Mouse (Mus musculus): ENCODE data around the gene Slc38a5. TPM values are rescaled to one million over a fixed set of nuclear protein-coding genes. Genes with fewer than 3 reads are reported as not detected.

Gene Slc38a5
- 36.8 and 41.2 TPM in 2 replicates for polyA plus RNA-seq (2015; fragmentation: Nextera tagmentation; extraction: Ambion mirVana)

- Histone ChIP-seq H3K4me3 (replicated peaks) (0 out of 2 replicates have a peak within 1 kb of the TSS, but pooled peaks have one; percentile 2), H3K4me2 (peak within 1 kb of the TSS; percentile 41), H3K4me1 (no peaks in the 10 kb centered on the region), H3K36me3 (no peaks in the 10 kb centered on the region), H3K9ac (replicated peaks) (no peak within 1 kb of the TSS), H3K27me3 (replicated peaks) (no peaks in the 10 kb centered on the region), H3K27ac (replicated peaks) (no peak within 1 kb of the TSS), H3K9me3 (replicated peaks) (no peaks in the 10 kb centered on the region)
- no peak for ATAC-seq (ENCODE audit: low FRiP score)
- WGBS = 30% methylated on average over 8 of the region's 15 CpGs
Observed at GRCm38 (mm10) chrX:8271083-8271820, at the start of gene Slc38a5. Gene Slc38a5, plus strand, starts transcription at chrX:8271133.

DNA sequence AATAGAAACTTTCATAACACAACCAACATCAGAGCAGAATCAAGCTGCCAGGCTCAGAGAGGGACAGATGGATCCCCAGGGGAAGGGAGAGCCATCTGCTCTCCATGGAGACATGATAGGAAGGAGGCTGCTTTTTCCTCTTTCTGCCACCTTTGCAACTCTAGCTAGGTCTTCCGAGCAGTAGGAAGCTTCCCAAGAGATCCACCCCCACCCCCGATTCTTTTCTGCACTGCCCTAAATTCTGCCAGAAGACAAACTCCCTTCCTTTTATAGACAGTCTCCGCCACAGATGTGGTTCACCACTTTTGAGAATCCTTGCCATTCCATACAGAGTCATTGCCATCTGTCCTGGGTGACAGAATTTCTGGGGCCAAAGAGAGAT, 48.6 kb upstream of the Slc38a5 start:
- Histone ChIP-seq H3K9me3 (replicated peaks) (no peaks in the 10 kb centered on the region), H3K4me1 (no peaks in the 10 kb centered on the region), H3K27ac (replicated peaks) (no peak overlapping the region), H3K4me3 (replicated peaks) (no peak overlapping the region), H3K4me2 (no peak overlapping the region), H3K36me3 (no peaks in the 10 kb centered on the region), H3K9ac (replicated peaks) (no peak overlapping the region), H3K27me3 (replicated peaks) (no peaks in the 10 kb centered on the region)
- ATAC-seq (ENCODE audit: low FRiP score) = no peak
- 79% methylated on average over 3 of the region's 3 CpGs for WGBS

GRCm38 (mm10) chrX:8222678-8223421, 48.1 kb upstream of the Slc38a5 start:
- no peak overlapping the region for H3K4me3 ChIP-seq (replicated peaks)
- H3K4me2 ChIP-seq = no peak overlapping the region
- H3K9me3 ChIP-seq (replicated peaks) = no peaks in the 10 kb centered on the region
- H3K27ac ChIP-seq (replicated peaks) = no peak overlapping the region
- no peaks in the 10 kb centered on the region for H3K4me1 ChIP-seq
- H3K36me3 ChIP-seq = no peaks in the 10 kb centered on the region
- 70% methylated on average over 7 of the region's 7 CpGs for WGBS
- no peaks in the 10 kb centered on the region for H3K27me3 ChIP-seq (replicated peaks)
- no peak for ATAC-seq (ENCODE audit: low FRiP score)
- H3K9ac ChIP-seq (replicated peaks) = no peak overlapping the region

- Histone ChIP-seq H3K36me3 (no peaks in the 10 kb centered on the region), H3K9ac (replicated peaks) (no peak overlapping the region), H3K4me2 (no peak overlapping the region), H3K4me1 (no peaks in the 10 kb centered on the region), H3K27ac (replicated peaks) (no peak overlapping the region), H3K9me3 (replicated peaks) (no peaks in the 10 kb centered on the region), H3K4me3 (replicated peaks) (no peak overlapping the region), H3K27me3 (replicated peaks) (no peaks in the 10 kb centered on the region)
- ATAC-seq (ENCODE audit: low FRiP score) = no peak
- WGBS = 92% methylated on average over 7 of the region's 7 CpGs
Observed at GRCm38 (mm10) chrX:8223473-8223872, 47.5 kb upstream of the Slc38a5 start.

DNA sequence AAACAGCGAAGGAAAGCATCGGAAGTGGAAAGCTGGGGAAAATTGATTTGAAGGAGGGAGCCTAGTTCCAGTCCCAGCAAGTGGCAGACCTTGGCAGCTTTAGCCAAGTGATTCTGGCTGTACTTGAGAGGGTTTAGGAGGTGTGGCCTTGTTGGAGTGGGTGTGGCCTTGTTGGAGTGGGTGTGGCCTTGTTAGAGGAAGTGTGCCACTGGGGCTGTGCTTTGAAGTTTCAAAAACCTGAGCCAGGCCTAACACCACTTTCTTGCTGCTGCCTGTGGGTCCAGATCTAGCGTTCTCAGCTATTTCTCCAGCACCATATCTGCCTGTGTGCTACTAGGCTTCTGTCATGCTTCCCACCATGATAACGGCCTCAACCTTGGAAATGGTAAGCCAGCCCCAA, 40.7 kb upstream of the Slc38a5 start:
- Histone ChIP-seq H3K27me3 (replicated peaks) (no peaks in the 10 kb centered on the region), H3K27ac (replicated peaks) (no peak overlapping the region), H3K4me1 (no peaks in the 10 kb centered on the region), H3K4me2 (no peak overlapping the region), H3K36me3 (no peaks in the 10 kb centered on the region), H3K9ac (replicated peaks) (no peak overlapping the region), H3K9me3 (replicated peaks) (no peaks in the 10 kb centered on the region), H3K4me3 (replicated peaks) (no peak overlapping the region)
- no peak for ATAC-seq (ENCODE audit: low FRiP score)
- WGBS = 82% methylated on average over 4 of the region's 4 CpGs

- no peak overlapping the region for H3K4me2 ChIP-seq
- ATAC-seq (ENCODE audit: low FRiP score) = no peak
- H3K36me3 ChIP-seq = no peaks in the 10 kb centered on the region
- H3K9ac ChIP-seq (replicated peaks) = no peak overlapping the region
- no peaks in the 10 kb centered on the region for H3K4me1 ChIP-seq
- H3K27me3 ChIP-seq (replicated peaks) = no peaks in the 10 kb centered on the region
- H3K4me3 ChIP-seq (replicated peaks) = no peak overlapping the region
- H3K27ac ChIP-seq (replicated peaks) = no peak overlapping the region
- H3K9me3 ChIP-seq (replicated peaks) = no peaks in the 10 kb centered on the region
- 86% methylated on average over 3 of the region's 3 CpGs for WGBS
Observed at GRCm38 (mm10) chrX:8233602-8234001, 37.3 kb upstream of the Slc38a5 start.

- no peak overlapping the region for H3K9ac ChIP-seq (replicated peaks)
- H3K9me3 ChIP-seq (replicated peaks) = no peaks in the 10 kb centered on the region
- H3K27me3 ChIP-seq (replicated peaks) = no peaks in the 10 kb centered on the region
- H3K4me2 ChIP-seq = no peak overlapping the region
- no peak overlapping the region for H3K4me3 ChIP-seq (replicated peaks)
- 95% methylated on average over 2 of the region's 2 CpGs for WGBS
- no peak overlapping the region for H3K27ac ChIP-seq (replicated peaks)
- H3K36me3 ChIP-seq = 0 out of 2 replicates have a peak, but pooled peaks cover 6% of the 10 kb centered on the region
- H3K4me1 ChIP-seq = no peaks in the 10 kb centered on the region
- ATAC-seq (ENCODE audit: low FRiP score) = no peak
Observed at GRCm38 (mm10) chrX:8236704-8237103, 34.2 kb upstream of the Slc38a5 start.

- no peaks in the 10 kb centered on the region for H3K4me1 ChIP-seq
- no peaks in the 10 kb centered on the region for H3K27me3 ChIP-seq (replicated peaks)
- no peak for ATAC-seq (ENCODE audit: low FRiP score)
- H3K4me2 ChIP-seq = no peak overlapping the region
- H3K36me3 ChIP-seq = 0 out of 2 replicates have a peak, but pooled peaks cover 10% of the 10 kb centered on the region
- no peaks in the 10 kb centered on the region for H3K9me3 ChIP-seq (replicated peaks)
- WGBS = 78% methylated on average over 13 of the region's 13 CpGs
- no peak overlapping the region for H3K4me3 ChIP-seq (replicated peaks)
- H3K27ac ChIP-seq (replicated peaks) = no peak overlapping the region
- no peak overlapping the region for H3K9ac ChIP-seq (replicated peaks)
Observed at GRCm38 (mm10) chrX:8238804-8239395, 32.0 kb upstream of the Slc38a5 start.

GRCm38 (mm10) chrX:8247680-8248079, 23.3 kb upstream of the Slc38a5 start:
- H3K4me2 ChIP-seq = no peak overlapping the region
- H3K4me3 ChIP-seq (replicated peaks) = no peak overlapping the region
- no peaks in the 10 kb centered on the region for H3K9me3 ChIP-seq (replicated peaks)
- no peak overlapping the region for H3K27ac ChIP-seq (replicated peaks)
- H3K36me3 ChIP-seq = peaks cover 4% of the 10 kb centered on the region; the same call in 1 of the 2 replicates
- no peaks in the 10 kb centered on the region for H3K27me3 ChIP-seq (replicated peaks)
- no peak for ATAC-seq (ENCODE audit: low FRiP score)
- WGBS = 83% methylated on average over 2 of the region's 2 CpGs
- H3K9ac ChIP-seq (replicated peaks) = no peak overlapping the region
- H3K4me1 ChIP-seq = peaks cover 8% of the 10 kb centered on the region

GRCm38 (mm10) chrX:8248542-8249120, 22.3 kb upstream of the Slc38a5 start:
- Histone ChIP-seq H3K27me3 (replicated peaks) (no peaks in the 10 kb centered on the region), H3K4me1 (peaks cover 8% of the 10 kb centered on the region), H3K9me3 (replicated peaks) (no peaks in the 10 kb centered on the region), H3K9ac (replicated peaks) (no peak overlapping the region), H3K4me3 (replicated peaks) (no peak overlapping the region), H3K36me3 (no peaks in the 10 kb centered on the region; the same call in 1 of the 2 replicates), H3K4me2 (no peak overlapping the region), H3K27ac (replicated peaks) (no peak overlapping the region)
- no peak for ATAC-seq (ENCODE audit: low FRiP score)
- 94% methylated on average over 7 of the region's 8 CpGs for WGBS

DNA sequence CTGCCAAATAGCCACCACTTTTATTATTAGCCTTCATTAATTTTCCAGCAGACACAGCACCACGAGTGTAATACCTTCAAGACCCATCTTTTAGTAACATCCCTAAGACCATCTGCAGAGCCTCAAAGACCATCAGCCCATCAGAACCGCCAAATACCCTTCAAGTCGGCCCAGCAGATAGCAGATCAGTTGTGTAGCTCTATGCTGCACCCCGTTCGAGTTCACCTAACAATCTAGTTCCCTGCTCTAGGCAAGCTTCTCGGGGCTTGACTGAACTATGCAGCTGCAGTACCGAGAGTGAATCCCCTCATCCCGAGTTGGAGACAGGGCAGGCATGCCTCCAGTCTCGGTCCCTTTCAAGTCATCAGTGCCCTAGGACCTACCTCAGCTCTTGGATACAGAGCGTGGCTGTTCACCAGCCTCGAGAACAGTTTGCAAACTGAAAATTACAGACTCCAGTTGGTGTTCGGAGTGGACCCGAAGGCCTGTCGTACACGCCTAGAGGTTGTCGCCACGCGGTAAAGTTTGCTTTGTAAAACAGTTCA, 19.1 kb upstream of the Slc38a5 start:
- H3K27me3 ChIP-seq (replicated peaks) = no peaks in the 10 kb centered on the region
- 23% methylated on average over 18 of the region's 18 CpGs for WGBS
- peak overlapping the region; percentile 62 for H3K9ac ChIP-seq (replicated peaks)
- peak; percentile 55 for ATAC-seq (ENCODE audit: low FRiP score)
- peak overlapping the region; percentile 60 for H3K4me2 ChIP-seq
- peaks cover 8% of the 10 kb centered on the region for H3K4me1 ChIP-seq
- peak overlapping the region; percentile 53 for H3K4me3 ChIP-seq (replicated peaks)
- H3K27ac ChIP-seq (replicated peaks) = no peak overlapping the region
- no peaks in the 10 kb centered on the region for H3K9me3 ChIP-seq (replicated peaks)
- no peaks in the 10 kb centered on the region for H3K36me3 ChIP-seq

Data from neural tube, embryonic 15.5 days (tissue).